Mouse (Mus musculus) stomach, postnatal 0 days (tissue): ENCODE measurements at regions not wholly inside any gene's neighbourhood (a gene's known extent, or its start where the extent isn't known, plus 50 kb on each side); places are given as distances from the start of the nearest gene placed in this dataset.

ENCODE experiments used
- ATAC-seq: fragments of 200-750 bp; cut with Nextera tagmentation; 2 replicates; pipeline ENCODE4 v1.8.0; 2017; ENCODE audit not compliant: low FRiP score, low TSS enrichment
- DNase-seq: peaks from one replicate; pipeline ENCODE4 v3.0.0-alpha.2; 2016; ENCODE audit warnings: low spot score
- H3K27ac ChIP-seq: fragments of 300-500 bp; sonication (generic); replicated peaks from 2 replicates; pipeline ENCODE4 v1.5.1; 2014; ENCODE audit warnings: mild to moderate bottlenecking, control low read depth
- H3K27me3 ChIP-seq: fragments of 300-500 bp; sonication (generic); 2 replicates; pipeline ENCODE4 v1.6.1; 2014; ENCODE audit warnings: low read length; ENCODE audit not compliant: control insufficient read depth, insufficient read depth
- H3K36me3 ChIP-seq: fragments of 300-500 bp; sonication (generic); 2 replicates; pipeline ENCODE4 v1.6.1; 2014; ENCODE audit warnings: low read length, mixed read lengths; ENCODE audit not compliant: control insufficient read depth, insufficient read depth
- H3K4me1 ChIP-seq: fragments of 300-500 bp; sonication (generic); replicated peaks from 2 replicates; pipeline ENCODE4 v1.6.1; 2014; ENCODE audit warnings: antibody characterized with exemption; ENCODE audit not compliant: control insufficient read depth, insufficient read depth
- H3K4me2 ChIP-seq: fragments of 300-500 bp; sonication (generic); replicated peaks from 2 replicates; pipeline ENCODE4 v1.6.1; 2014; ENCODE audit warnings: low read depth, mild to moderate bottlenecking, control low read depth, moderate library complexity
- H3K4me3 ChIP-seq: fragments of 300-500 bp; sonication (generic); 2 replicates; pipeline ENCODE4 v1.5.1; 2014; ENCODE audit warnings: low read depth, low read length, control low read depth
- H3K9ac ChIP-seq: fragments of 300-500 bp; sonication (generic); 2 replicates; pipeline ENCODE4 v1.6.1; 2014; ENCODE audit warnings: mild to moderate bottlenecking, low read length, control low read depth, mixed read lengths
- H3K9me3 ChIP-seq: fragments of 300-500 bp; sonication (generic); 2 replicates; pipeline ENCODE4 v1.6.1; 2016; ENCODE audit warnings: low read length; ENCODE audit not compliant: control insufficient read depth
- CTCF ChIP-seq: IDR thresholded peaks from 2 replicates; pipeline ENCODE4 v1.5.1; 2016; ENCODE audit warnings: antibody characterized with exemption, low read depth, mild to moderate bottlenecking, moderate library complexity
- EP300 ChIP-seq: optimal IDR thresholded peaks from 2 replicates; pipeline ENCODE3; 2016; ENCODE audit warnings: antibody characterized with exemption
- WGBS: fragments of 180-500 bp; shearing (Covaris S2); extraction: QIAGEN DNeasy Blood & Tissue Kit; methylation state at CpG from one replicate; pipeline ENCODE4 v1.1.7; 2014; 5-methylcytosine and 5-hydroxymethylcytosine counted together

- no peak overlapping the region for H3K27ac ChIP-seq
- 46% methylated on average over 16 of the region's 16 CpGs for WGBS
- H3K27me3 ChIP-seq = no peaks in the 10 kb centered on the region
- H3K9me3 ChIP-seq = no peaks in the 10 kb centered on the region
- no peak overlapping the region for H3K4me3 ChIP-seq
- ATAC-seq (no peak), DNase-seq (no peak)
- H3K4me2 ChIP-seq = no peak overlapping the region
- TF ChIP-seq EP300 (no peak), CTCF (no peak)
- no peaks in the 10 kb centered on the region for H3K36me3 ChIP-seq
- no peak overlapping the region for H3K9ac ChIP-seq
- no peaks in the 10 kb centered on the region for H3K4me1 ChIP-seq
Observed at GRCm38 (mm10) chr1:71995573-71996233, 216.4 kb downstream of the Mreg start.

- H3K27ac ChIP-seq = no peak overlapping the region
- TF ChIP-seq CTCF = no peak
- TF ChIP-seq EP300 = no peak
- no peaks in the 10 kb centered on the region for H3K27me3 ChIP-seq
- no peaks in the 10 kb centered on the region for H3K9me3 ChIP-seq
- ATAC-seq = no peak
- H3K36me3 ChIP-seq = no peaks in the 10 kb centered on the region
- no peak for DNase-seq
- no peaks in the 10 kb centered on the region for H3K4me1 ChIP-seq
- H3K9ac ChIP-seq = no peak overlapping the region
- no peak overlapping the region for H3K4me2 ChIP-seq
- H3K4me3 ChIP-seq = no peak overlapping the region
- WGBS = 63% methylated on average over 3 of the region's 3 CpGs
Observed at GRCm38 (mm10) chr1:71990936-71991335, 221.2 kb downstream of the Mreg start.

- WGBS = 82% methylated on average over 3 of the region's 3 CpGs
- Histone ChIP-seq H3K4me3 (no peak overlapping the region), H3K36me3 (no peaks in the 10 kb centered on the region), H3K9me3 (no peaks in the 10 kb centered on the region), H3K4me2 (no peak overlapping the region), H3K4me1 (no peaks in the 10 kb centered on the region), H3K27ac (no peak overlapping the region), H3K27me3 (no peaks in the 10 kb centered on the region), H3K9ac (no peak overlapping the region)
- ATAC-seq = no peak
- no peak for TF ChIP-seq CTCF
- DNase-seq = no peak
Observed at GRCm38 (mm10) chr1:71988086-71988485, 224.0 kb downstream of the Mreg start.

- ATAC-seq (no peak), DNase-seq (no peak)
- no peaks in the 10 kb centered on the region for H3K27me3 ChIP-seq
- no peak overlapping the region for H3K9ac ChIP-seq
- no peaks in the 10 kb centered on the region for H3K9me3 ChIP-seq
- no peak overlapping the region for H3K4me3 ChIP-seq
- no peak overlapping the region for H3K27ac ChIP-seq
- no peaks in the 10 kb centered on the region for H3K4me1 ChIP-seq
- 74% methylated on average over 1 of the region's 1 CpGs for WGBS
- no peak for TF ChIP-seq CTCF
- TF ChIP-seq EP300 = no peak
- no peak overlapping the region for H3K4me2 ChIP-seq
- no peaks in the 10 kb centered on the region for H3K36me3 ChIP-seq
Observed at GRCm38 (mm10) chr1:71986047-71986446, 226.1 kb downstream of the Mreg start.

- 69% methylated on average over 7 of the region's 7 CpGs for WGBS
- no peaks in the 10 kb centered on the region for H3K27me3 ChIP-seq
- DNase-seq = no peak
- no peaks in the 10 kb centered on the region for H3K36me3 ChIP-seq
- no peaks in the 10 kb centered on the region for H3K9me3 ChIP-seq
- TF ChIP-seq EP300 = no peak
- peak; percentile 30; the same call in 1 of the 2 replicates for TF ChIP-seq CTCF
- no peaks in the 10 kb centered on the region for H3K4me1 ChIP-seq
- no peak overlapping the region for H3K4me3 ChIP-seq
- no peak overlapping the region for H3K4me2 ChIP-seq
- no peak overlapping the region for H3K9ac ChIP-seq
- H3K27ac ChIP-seq = no peak overlapping the region
- no peak for ATAC-seq
Observed at GRCm38 (mm10) chr1:71983786-71984185, 228.3 kb downstream of the Mreg start.

GRCm38 (mm10) chr1:71982423-71983262 is 229.5 kb downstream of the Mreg start:
- TF ChIP-seq EP300 (no peak), CTCF (no peak)
- Histone ChIP-seq H3K9ac (no peak overlapping the region), H3K27me3 (no peaks in the 10 kb centered on the region), H3K36me3 (no peaks in the 10 kb centered on the region), H3K4me3 (no peak overlapping the region), H3K4me1 (no peaks in the 10 kb centered on the region), H3K4me2 (no peak overlapping the region), H3K9me3 (no peaks in the 10 kb centered on the region), H3K27ac (peak overlapping the region; percentile 31; the same call in 1 of the 2 replicates)
- ATAC-seq = no peak
- WGBS = 43% methylated on average over 5 of the region's 5 CpGs
- DNase-seq = no peak
